Mouse (Mus musculus) stomach, embryonic 16.5 days (tissue): Measurements from ENCODE around the gene Unc13d. TPM values are rescaled to one million over a fixed set of nuclear protein-coding genes. Genes with fewer than 3 reads are reported as not detected.

Source experiments
- ATAC-seq: fragments of 200-750 bp; cut with Nextera tagmentation; 2 replicates; pipeline ENCODE4 v1.8.0; 2017; ENCODE audit warnings: moderate number of reproducible peaks, moderate TSS enrichment; ENCODE audit not compliant: insufficient read depth, low FRiP score
- H3K27ac ChIP-seq: fragments of 300-500 bp; sonication (generic); 2 replicates; pipeline ENCODE4 v1.5.1; 2014; ENCODE audit warnings: low read length
- H3K27me3 ChIP-seq: fragments of 300-500 bp; sonication (generic); 2 replicates; pipeline ENCODE4 v1.6.1; 2014; ENCODE audit warnings: low read length, control low read depth, mixed read lengths; ENCODE audit not compliant: control insufficient read depth, insufficient read depth
- H3K36me3 ChIP-seq: fragments of 300-500 bp; sonication (generic); 2 replicates; pipeline ENCODE4 v1.6.1; 2014; ENCODE audit warnings: low read length; ENCODE audit not compliant: control insufficient read depth, insufficient read depth
- H3K4me1 ChIP-seq: fragments of 300-500 bp; sonication (generic); 2 replicates; pipeline ENCODE4 v1.6.1; 2014; ENCODE audit warnings: low read length, control low read depth, mixed read lengths; ENCODE audit not compliant: control insufficient read depth, insufficient read depth
- H3K4me2 ChIP-seq: fragments of 300-500 bp; sonication (generic); 2 replicates; pipeline ENCODE4 v1.6.1; 2014; ENCODE audit warnings: low read depth, low read length, mixed read lengths
- H3K4me3 ChIP-seq: fragments of 300-500 bp; sonication (generic); replicated peaks from 2 replicates; pipeline ENCODE4 v1.5.1; 2014; ENCODE audit warnings: mild to moderate bottlenecking, low read length
- H3K9ac ChIP-seq: fragments of 300-500 bp; sonication (generic); 2 replicates; pipeline ENCODE4 v1.6.1; 2014; ENCODE audit warnings: low read length
- H3K9me3 ChIP-seq: fragments of 300-500 bp; sonication (generic); replicated peaks from 2 replicates; pipeline ENCODE4 v1.6.1; 2016; ENCODE audit warnings: low read length, control low read depth; ENCODE audit not compliant: control insufficient read depth
- WGBS: fragments of 180-500 bp; shearing (Covaris S2); extraction: QIAGEN DNeasy Blood & Tissue Kit; methylation state at CpG from one replicate; pipeline ENCODE4 v1.1.7; 2014; 5-methylcytosine and 5-hydroxymethylcytosine counted together
- polyA plus RNA-seq: library from polyadenylated mRNA; unstranded; fragments of >200 nt; fragmentation: Nextera tagmentation; extraction: Ambion mirVana; gene quantifications from 2 replicates; pipeline ENCODE4 v1.2.1, GENCODE M21; 2015

Unc13d gene
- polyA plus RNA-seq, 1 experiment from 2014 or later: 8.3 TPM

DNA sequence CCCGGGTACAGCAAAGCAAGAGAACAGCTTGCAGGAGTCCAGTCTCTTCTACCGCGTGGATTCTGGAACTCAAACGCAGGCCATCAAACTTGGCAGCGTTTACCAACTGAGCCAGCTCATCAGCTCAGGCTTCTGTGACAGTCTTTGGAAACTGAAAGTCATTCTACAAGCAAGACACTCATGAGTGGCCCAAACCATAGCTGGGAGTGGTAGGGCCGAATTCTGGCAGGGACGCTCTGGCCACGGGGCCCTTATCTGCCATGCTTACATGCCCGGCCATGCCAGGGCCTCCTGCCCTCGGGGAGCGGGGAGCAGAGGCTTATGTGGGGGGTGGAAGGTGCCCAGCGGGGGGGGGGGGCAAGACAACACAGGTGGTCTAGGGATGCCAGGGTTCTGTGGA, 25.8 kb upstream of the Unc13d start:
- 0 out of 2 replicates have a peak, but pooled peaks cover 5% of the 10 kb centered on the region for H3K36me3 ChIP-seq
- H3K4me1 ChIP-seq: peaks cover 87% of the 10 kb centered on the region
- peak overlapping the region; percentile 29; the same call in 1 of the 2 replicates for H3K9ac ChIP-seq
- no peaks in the 10 kb centered on the region for H3K9me3 ChIP-seq
- H3K27me3 ChIP-seq: peaks cover 13% of the 10 kb centered on the region
- 55% methylated on average over 12 of the region's 12 CpGs for WGBS
- peak overlapping the region; percentile 95 for H3K27ac ChIP-seq
- H3K4me3 ChIP-seq: no peak overlapping the region
- no peak for ATAC-seq
- H3K4me2 ChIP-seq: no peak overlapping the region

DNA sequence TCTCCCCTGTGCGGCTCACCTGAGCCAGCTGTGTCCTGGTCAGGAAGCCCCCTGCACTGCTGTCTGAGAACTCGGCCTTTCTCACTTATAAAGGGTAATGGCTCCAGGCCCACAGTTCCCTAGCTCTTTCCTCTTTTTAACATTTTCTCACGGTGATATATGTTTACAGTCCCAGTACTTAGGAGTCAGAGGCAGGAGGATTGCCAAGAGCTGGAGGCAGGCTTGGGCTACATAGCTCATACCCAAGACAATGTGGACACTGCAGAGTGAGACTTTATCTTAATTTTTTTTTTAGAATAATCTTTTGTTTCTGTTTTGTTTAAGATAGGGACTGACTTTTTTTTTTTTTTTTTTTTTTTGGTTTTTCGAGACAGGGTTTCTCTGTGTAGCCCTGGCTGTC, 24.7 kb upstream of the Unc13d start:
- WGBS: 37% methylated on average over 3 of the region's 4 CpGs
- peak overlapping the region; percentile 61 for H3K9ac ChIP-seq

DNA sequence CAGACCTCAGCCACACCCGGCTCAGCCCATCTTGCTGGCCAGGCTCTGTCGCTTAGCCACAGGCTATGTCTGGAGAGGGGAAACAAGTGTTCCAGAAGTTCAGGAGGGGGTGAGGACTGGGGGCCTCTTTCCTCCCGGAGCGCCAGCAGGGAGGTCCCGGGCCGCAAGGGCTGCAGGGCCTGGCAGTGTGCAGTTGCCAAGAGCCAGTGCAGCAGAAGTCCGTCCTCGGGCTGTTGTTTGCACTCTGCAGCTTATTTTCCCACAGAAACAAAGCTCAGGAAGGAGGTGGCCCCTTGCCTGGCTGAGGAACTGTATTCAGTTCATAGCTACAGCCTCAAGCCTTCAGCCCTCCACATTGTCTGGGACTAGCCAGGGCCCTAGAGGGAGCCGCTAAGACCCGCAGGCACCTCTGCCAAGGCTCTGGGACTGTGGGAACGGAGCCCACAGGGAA, 24.2 kb upstream of the Unc13d start:
- Histone ChIP-seq H3K36me3 (0 out of 2 replicates have a peak, but pooled peaks cover 5% of the 10 kb centered on the region), H3K9me3 (no peaks in the 10 kb centered on the region), H3K9ac (peak overlapping the region; percentile 61), H3K27ac (peak overlapping the region; percentile 97), H3K4me1 (peaks cover 72% of the 10 kb centered on the region), H3K27me3 (no peaks in the 10 kb centered on the region), H3K4me2 (peak overlapping the region; percentile 10; the same call in 1 of the 2 replicates), H3K4me3 (no peak overlapping the region)
- 10% methylated on average over 11 of the region's 11 CpGs for WGBS
- peak; percentile 41 for ATAC-seq

More for the DNA sequence above, 24.7 kb upstream of the Unc13d start:
- Histone ChIP-seq H3K4me1 (peaks cover 77% of the 10 kb centered on the region), H3K27me3 (peaks cover 3% of the 10 kb centered on the region; the same call in 1 of the 2 replicates), H3K27ac (peak overlapping the region; percentile 97), H3K4me2 (peak overlapping the region; percentile 10; the same call in 1 of the 2 replicates), H3K9me3 (no peaks in the 10 kb centered on the region), H3K4me3 (no peak overlapping the region), H3K36me3 (0 out of 2 replicates have a peak, but pooled peaks cover 5% of the 10 kb centered on the region)
- ATAC-seq: no peak

DNA sequence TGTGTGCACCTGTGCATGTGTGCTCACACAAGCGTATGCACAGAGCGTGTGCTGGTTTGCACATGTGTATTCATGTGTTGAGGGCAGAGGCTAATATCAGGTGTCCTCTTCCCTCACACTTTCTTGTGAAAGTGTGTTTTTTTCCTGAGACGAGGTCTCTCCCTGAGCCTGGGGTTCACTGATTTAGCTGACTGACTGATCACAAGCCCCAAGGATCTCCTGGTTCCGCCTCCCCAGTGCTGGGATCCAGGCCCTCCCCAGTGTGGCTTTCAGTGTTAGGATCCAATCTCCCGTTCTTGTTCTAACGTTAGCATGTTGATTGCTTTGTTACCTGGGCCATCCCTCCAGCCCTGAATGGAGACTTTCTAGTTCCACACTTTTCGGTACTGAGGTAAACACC, 23.1 kb upstream of the Unc13d start:
- Histone ChIP-seq H3K9ac (peak overlapping the region; percentile 6; the same call in 1 of the 2 replicates), H3K9me3 (no peaks in the 10 kb centered on the region), H3K4me1 (peaks cover 61% of the 10 kb centered on the region), H3K36me3 (0 out of 2 replicates have a peak, but pooled peaks cover 3% of the 10 kb centered on the region), H3K4me3 (no peak overlapping the region), H3K4me2 (no peak overlapping the region), H3K27ac (peak overlapping the region; percentile 97), H3K27me3 (no peaks in the 10 kb centered on the region)
- WGBS: 70% methylated on average over 7 of the region's 7 CpGs
- ATAC-seq: no peak

DNA sequence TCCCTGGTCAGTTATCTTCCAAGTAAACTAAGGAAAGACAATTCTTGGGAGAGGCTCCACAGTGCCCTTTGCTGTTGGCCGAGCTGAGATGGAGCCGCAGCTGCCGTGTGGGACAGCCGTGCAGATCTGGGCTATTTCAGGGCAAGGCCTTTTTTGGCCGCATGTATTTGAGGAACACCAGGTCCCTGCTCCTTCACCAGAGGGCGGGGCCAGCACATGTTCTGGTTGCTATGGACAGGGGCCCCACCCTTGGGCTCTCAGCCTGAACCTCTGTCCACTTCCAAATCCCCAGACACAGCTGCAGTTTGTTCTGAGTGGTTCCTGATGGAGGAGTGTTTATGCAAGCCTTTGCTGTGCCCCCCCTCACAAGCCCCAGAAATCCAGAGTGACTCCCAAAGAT, 22.6 kb upstream of the Unc13d start:
- peak overlapping the region; percentile 17; the same call in 1 of the 2 replicates for H3K4me2 ChIP-seq
- no peaks in the 10 kb centered on the region for H3K9me3 ChIP-seq
- no peak overlapping the region for H3K4me3 ChIP-seq
- peak overlapping the region; percentile 97 for H3K27ac ChIP-seq
- peak overlapping the region; percentile 6; the same call in 1 of the 2 replicates for H3K9ac ChIP-seq
- 22% methylated on average over 6 of the region's 6 CpGs for WGBS
- peak; percentile 62 for ATAC-seq
- no peaks in the 10 kb centered on the region for H3K36me3 ChIP-seq
- peaks cover 59% of the 10 kb centered on the region for H3K4me1 ChIP-seq
- no peaks in the 10 kb centered on the region for H3K27me3 ChIP-seq

DNA sequence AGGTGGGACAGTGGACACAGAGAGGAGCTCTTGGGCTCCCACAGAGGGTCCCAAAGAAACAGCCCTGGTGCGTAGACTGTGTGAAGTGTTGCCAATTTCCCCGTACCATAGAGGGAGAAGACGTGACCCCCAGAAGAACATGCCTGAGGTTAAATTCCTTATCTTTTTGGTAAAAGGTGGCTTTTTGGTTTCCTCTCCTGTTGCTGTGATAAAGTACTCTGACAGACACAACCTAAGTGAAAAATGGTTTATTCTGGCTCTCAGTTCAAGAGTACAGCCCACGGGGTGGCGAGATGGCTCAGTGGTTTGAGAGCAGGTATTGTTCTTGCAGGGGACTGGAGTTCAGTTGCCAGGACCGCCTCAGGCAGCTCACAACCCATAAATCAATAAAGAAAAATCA, 21.7 kb upstream of the Unc13d start:
- 73% methylated on average over 6 of the region's 6 CpGs for WGBS
- Histone ChIP-seq H3K27ac (peak overlapping the region; percentile 97), H3K9ac (no peak overlapping the region; the same call in 1 of the 2 replicates)

DNA sequence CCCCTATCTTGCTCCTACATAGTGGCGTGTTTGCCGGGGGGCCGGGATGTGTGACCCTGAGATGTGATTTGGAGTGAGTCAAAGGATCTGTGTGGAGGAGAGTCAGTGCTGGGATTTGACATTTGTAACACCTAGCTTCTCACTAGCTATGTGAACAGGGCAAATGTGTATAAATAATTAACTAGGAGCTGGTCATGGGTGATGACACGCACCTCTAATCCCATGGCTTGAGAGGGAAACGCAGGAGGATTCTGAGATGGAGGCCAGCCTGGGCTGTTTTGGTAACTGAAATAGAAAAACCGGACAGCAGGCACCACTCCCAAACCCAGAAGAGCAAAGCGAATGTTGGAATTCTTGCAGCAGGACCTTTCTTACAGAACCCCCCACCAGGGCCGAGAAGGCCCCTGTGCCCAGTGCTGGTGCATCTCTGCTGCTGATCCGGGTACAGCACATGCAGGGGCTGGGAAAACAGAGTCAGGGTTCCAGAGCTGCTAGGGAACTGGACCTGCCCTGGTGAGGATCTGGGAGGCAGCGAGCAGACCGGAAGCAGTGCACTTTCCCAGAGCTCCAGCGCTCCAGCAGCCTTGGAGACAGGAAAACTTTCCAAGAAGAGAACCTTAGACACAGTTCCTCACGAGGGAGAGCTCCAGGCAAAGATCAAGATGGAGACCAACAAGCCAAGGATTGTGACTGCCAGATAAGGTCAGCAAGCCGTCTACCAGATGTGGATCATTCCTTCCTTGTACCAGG, 21.1 kb upstream of the Unc13d start:
- Histone ChIP-seq H3K4me2 (no peak overlapping the region), H3K27me3 (no peaks in the 10 kb centered on the region), H3K4me1 (peaks cover 51% of the 10 kb centered on the region), H3K36me3 (no peaks in the 10 kb centered on the region), H3K27ac (peak overlapping the region; percentile 97), H3K9ac (peak overlapping the region; percentile 55), H3K9me3 (no peaks in the 10 kb centered on the region), H3K4me3 (no peak overlapping the region)
- no peak for ATAC-seq
- 60% methylated on average over 14 of the region's 14 CpGs for WGBS

More for the DNA sequence above, 21.7 kb upstream of the Unc13d start:
- no peaks in the 10 kb centered on the region for H3K36me3 ChIP-seq
- H3K4me1 ChIP-seq: peaks cover 57% of the 10 kb centered on the region
- no peaks in the 10 kb centered on the region for H3K27me3 ChIP-seq
- H3K4me2 ChIP-seq: no peak overlapping the region
- no peak for ATAC-seq
- no peaks in the 10 kb centered on the region for H3K9me3 ChIP-seq
- no peak overlapping the region for H3K4me3 ChIP-seq

DNA sequence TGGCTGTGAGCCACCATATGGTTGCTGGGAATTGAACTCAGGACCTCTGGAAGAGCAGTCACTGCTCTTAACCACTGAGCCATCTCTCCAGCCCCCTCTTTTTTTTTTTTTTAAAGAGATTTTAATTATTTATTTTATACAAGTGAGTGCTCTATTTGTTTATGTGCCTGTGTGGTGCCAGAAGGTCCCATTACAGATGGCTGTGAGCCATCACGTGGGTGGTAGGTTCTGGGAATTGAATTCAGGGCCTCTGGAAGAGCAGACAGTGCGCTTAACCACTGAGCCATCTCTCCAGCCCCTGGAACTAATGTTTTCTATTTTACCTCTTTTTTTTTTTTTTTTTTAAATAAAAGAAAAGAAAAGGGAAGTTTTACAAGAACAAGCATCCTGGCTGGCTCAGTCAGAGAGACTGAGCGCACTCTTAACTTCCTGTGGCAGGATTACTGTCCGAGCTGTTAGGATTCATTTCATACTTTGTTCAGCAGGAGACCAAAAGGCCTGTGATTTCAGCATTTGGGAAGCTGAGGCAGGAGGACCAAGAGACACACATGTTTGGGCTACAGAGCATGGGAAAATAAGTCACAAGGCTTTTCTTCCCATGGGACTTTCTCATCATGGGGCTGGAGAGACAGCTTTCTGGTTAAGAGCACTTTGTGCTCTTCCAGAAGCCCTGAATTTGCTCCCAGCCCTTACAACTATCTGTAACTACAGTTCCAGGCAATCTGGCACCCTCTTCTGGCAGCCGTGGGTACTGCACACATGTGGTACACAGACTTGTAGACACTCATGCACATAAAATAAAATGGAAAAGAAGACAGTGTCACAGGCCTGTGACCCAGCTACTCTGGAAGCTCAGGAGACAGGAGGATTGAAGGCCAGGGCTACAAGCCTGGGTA, 18.7 kb upstream of the Unc13d start:
- Histone ChIP-seq H3K4me3 (no peak overlapping the region), H3K9me3 (no peaks in the 10 kb centered on the region), H3K27ac (no peak overlapping the region), H3K4me2 (no peak overlapping the region), H3K9ac (no peak overlapping the region), H3K27me3 (no peaks in the 10 kb centered on the region), H3K36me3 (no peaks in the 10 kb centered on the region), H3K4me1 (peaks cover 29% of the 10 kb centered on the region)
- 81% methylated on average over 5 of the region's 5 CpGs for WGBS
- ATAC-seq: no peak
